Comparison of ENCODE assay signal across 14 mouse cellular contexts in the genomic region with DNA sequence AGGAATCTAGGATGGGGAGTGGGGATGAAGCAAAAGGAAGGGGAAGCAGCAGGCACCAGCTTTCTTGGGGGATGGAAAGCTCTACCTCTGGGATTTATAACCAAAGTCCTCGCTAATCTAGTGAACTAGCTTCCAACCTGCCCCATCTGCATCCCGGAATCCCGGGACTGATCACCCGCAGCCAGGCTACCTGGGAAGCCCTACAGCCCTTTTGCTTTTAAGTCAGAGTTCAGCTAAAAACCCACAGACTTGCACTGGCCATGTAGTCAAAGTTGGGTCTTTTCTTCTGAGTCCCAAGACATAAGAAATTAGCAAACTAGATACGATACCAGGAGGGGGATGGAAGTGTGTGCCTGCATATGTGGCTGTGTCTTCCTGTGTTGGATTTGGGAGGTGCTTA. TPM values are rescaled to one million over a fixed set of nuclear protein-coding genes. Genes with fewer than 3 reads are reported as not detected.
A peak's percentile ranks its signal among the peaks of the same experiment; 100 is the strongest.
DNase-seq lines count a peak whose midpoint lies in the region; ATAC-seq and TF ChIP-seq lines count a peak whose summit lies in the region.
"Had no signal": no experiment of that assay in that cellular context is flagged by ENCODE, and none has a peak within 500 bp of the region (broad histone marks: within the 10 kb centered on the region; RNA-seq: fewer than 3 reads in every experiment).

No protein-coding gene starts in this region.

- H3K4me1 ChIP-seq in forebrain, postnatal 0 days (ENCODE audit: insufficient read depth), result 0 out of 2 replicates have a peak, but pooled peaks cover 4% of the 10 kb centered on the region
- peaks cover 3% of the 10 kb centered on the region; the same call in 1 of the 2 replicates for H3K4me1 ChIP-seq in forebrain, embryonic 14.5 days (ENCODE audit: control insufficient read depth, insufficient read depth, low read length)
- H3K4me1 ChIP-seq in lung, embryonic 15.5 days, result peaks cover 69% of the 10 kb centered on the region
- peaks cover 39% of the 10 kb centered on the region for H3K4me1 ChIP-seq in intestine, embryonic 14.5 days (replicated peaks; ENCODE audit: control insufficient read depth, insufficient read depth, low read length)
- H3K4me1 ChIP-seq in neural tube, embryonic 13.5 days (replicated peaks), result peaks cover 54% of the 10 kb centered on the region
- H3K4me1 ChIP-seq in thymus, adult 2 months (replicated peaks; ENCODE audit: control insufficient read depth, insufficient read depth, low read length), result no peaks in the 10 kb centered on the region

- WGBS in forebrain, postnatal 0 days, result 8% methylated on average over 5 of the region's 5 CpGs
- 10% methylated on average over 5 of the region's 5 CpGs for WGBS in forebrain, embryonic 14.5 days
- WGBS in lung, embryonic 15.5 days, result 14% methylated on average over 5 of the region's 5 CpGs
- 14% methylated on average over 5 of the region's 5 CpGs for WGBS in intestine, embryonic 14.5 days
- WGBS in neural tube, embryonic 13.5 days, result 5% methylated on average over 5 of the region's 5 CpGs
- 25% methylated on average over 5 of the region's 5 CpGs for whole genome bisulfite sequencing in thymus, adult 2 months

- no peak for TF ChIP-seq CTCF in forebrain, postnatal 0 days (IDR thresholded peaks at IDR 0.05; ENCODE audit: low read depth)
- TF ChIP-seq CTCF in thymus, adult 2 months (IDR thresholded peaks at IDR 0.05; ENCODE audit: borderline replicate concordance, control insufficient read depth, extremely low read depth, insufficient read depth, low read length, poor library complexity), result no peak

- H3K4me2 ChIP-seq in forebrain, postnatal 0 days (ENCODE audit: low read depth), result 0 out of 2 replicates have a peak overlapping the region, but pooled peaks have one; percentile 8
- H3K4me2 ChIP-seq in forebrain, embryonic 14.5 days (ENCODE audit: low read length), result no peak overlapping the region
- H3K4me2 ChIP-seq in lung, embryonic 15.5 days, result peak overlapping the region; percentile 40; the same call in 1 of the 2 replicates
- H3K4me2 ChIP-seq in intestine, embryonic 14.5 days (ENCODE audit: low read length), result peak overlapping the region; percentile 48
- H3K4me2 ChIP-seq in neural tube, embryonic 13.5 days, result peak overlapping the region; percentile 31
- H3K4me2 ChIP-seq: forebrain, embryonic 12.5 days had no signal

- H3K9me3 ChIP-seq in forebrain, postnatal 0 days (ENCODE audit: low read length), result no peaks in the 10 kb centered on the region
- H3K9me3 ChIP-seq in forebrain, embryonic 14.5 days (replicated peaks; ENCODE audit: control insufficient read depth, low read length), result no peaks in the 10 kb centered on the region
- H3K9me3 ChIP-seq in lung, embryonic 15.5 days, result no peaks in the 10 kb centered on the region
- no peaks in the 10 kb centered on the region for H3K9me3 ChIP-seq in intestine, embryonic 14.5 days (ENCODE audit: control insufficient read depth, low read length)
- no peaks in the 10 kb centered on the region for H3K9me3 ChIP-seq in neural tube, embryonic 13.5 days
- H3K9me3 ChIP-seq: forebrain, embryonic 12.5 days had no signal

- no peak overlapping the region for H3K9ac ChIP-seq in forebrain, postnatal 0 days
- no peak overlapping the region for H3K9ac ChIP-seq in forebrain, embryonic 14.5 days (ENCODE audit: low read length)
- H3K9ac ChIP-seq in lung, embryonic 15.5 days, result no peak overlapping the region
- H3K9ac ChIP-seq in intestine, embryonic 14.5 days (ENCODE audit: low read length), result peak overlapping the region; percentile 13; the same call in 1 of the 2 replicates
- H3K9ac ChIP-seq in neural tube, embryonic 13.5 days, result 0 out of 2 replicates have a peak overlapping the region, but pooled peaks have one; percentile 22
- H3K9ac ChIP-seq: forebrain, embryonic 12.5 days had no signal

- peaks cover 47% of the 10 kb centered on the region for H3K27me3 ChIP-seq in forebrain, postnatal 0 days (ENCODE audit: insufficient read depth, low read length)
- peaks cover 52% of the 10 kb centered on the region for H3K27me3 ChIP-seq in forebrain, embryonic 14.5 days (replicated peaks; ENCODE audit: control insufficient read depth, insufficient read depth, low read length)
- peaks cover 53% of the 10 kb centered on the region for H3K27me3 ChIP-seq in lung, embryonic 15.5 days
- H3K27me3 ChIP-seq in intestine, embryonic 14.5 days (replicated peaks; ENCODE audit: control insufficient read depth, insufficient read depth, low read length), result peaks cover 41% of the 10 kb centered on the region
- peaks cover 52% of the 10 kb centered on the region for H3K27me3 ChIP-seq in neural tube, embryonic 13.5 days
- H3K27me3 ChIP-seq in thymus, adult 2 months (ENCODE audit: control insufficient read depth, insufficient read depth, low read length), result no peaks in the 10 kb centered on the region; the same call in 1 of the 2 replicates

- no peak for ATAC-seq in forebrain, postnatal 0 days
- ATAC-seq in forebrain, embryonic 14.5 days, result no peak
- ATAC-seq in lung, embryonic 15.5 days (ENCODE audit: borderline replicate concordance, extremely low read depth, low FRiP score, low TSS enrichment), result no peak
- no peak for ATAC-seq in intestine, embryonic 14.5 days (replicated peaks; ENCODE audit: low FRiP score, low TSS enrichment, low read depth)
- no peak for ATAC-seq in neural tube, embryonic 13.5 days (ENCODE audit: low read depth)
- ATAC-seq in activated CD4-positive, CD25-positive, alpha-beta regulatory T cell, adult 4 months, result no peak

- no peak overlapping the region for H3K4me3 ChIP-seq in forebrain, postnatal 0 days (ENCODE audit: low read depth, low read length)
- H3K4me3 ChIP-seq in forebrain, embryonic 14.5 days (ENCODE audit: low read depth, low read length), result no peak overlapping the region
- 0 out of 2 replicates have a peak overlapping the region, but pooled peaks have one; percentile 4 for H3K4me3 ChIP-seq in lung, embryonic 15.5 days
- H3K4me3 ChIP-seq in intestine, embryonic 14.5 days (ENCODE audit: low read depth, low read length), result peak overlapping the region; percentile 17; the same call in 1 of the 2 replicates
- H3K4me3 ChIP-seq in neural tube, embryonic 13.5 days, result no peak overlapping the region
- H3K4me3 ChIP-seq in thymus, adult 2 months (ENCODE audit: control insufficient read depth, insufficient read depth, low read length), result no peak overlapping the region
- H3K4me3 ChIP-seq: forebrain, embryonic 12.5 days; layer of hippocampus, adult 2 months had no signal

- no peaks in the 10 kb centered on the region for H3K36me3 ChIP-seq in forebrain, postnatal 0 days (ENCODE audit: insufficient read depth)
- H3K36me3 ChIP-seq in forebrain, embryonic 14.5 days (ENCODE audit: control insufficient read depth, insufficient read depth, low read length), result no peaks in the 10 kb centered on the region
- H3K36me3 ChIP-seq in lung, embryonic 15.5 days, result no peaks in the 10 kb centered on the region
- H3K36me3 ChIP-seq in intestine, embryonic 14.5 days (ENCODE audit: control insufficient read depth, insufficient read depth, low read length), result no peaks in the 10 kb centered on the region
- no peaks in the 10 kb centered on the region for H3K36me3 ChIP-seq in neural tube, embryonic 13.5 days
- H3K36me3 ChIP-seq in thymus, adult 2 months (ENCODE audit: control insufficient read depth, insufficient read depth, low read length), result no peaks in the 10 kb centered on the region
- H3K36me3 ChIP-seq: forebrain, embryonic 12.5 days had no signal

- no peak for DNase-seq in forebrain, postnatal 0 days
- DNase-seq in forebrain, embryonic 14.5 days (ENCODE audit: low spot score), result no peak
- DNase-seq in lung, adult 18-20 months, result no peak
- DNase-seq in intestine, embryonic 14.5 days (ENCODE audit: low spot score), result no peak
- no peak for DNase-seq in thymus, adult 2 months
- DNase-seq: gastrocnemius, postnatal 14 days; heart, postnatal 14 days; right cerebral cortex, postnatal 4 days; thymus, adult 18-20 months had no signal

- TF ChIP-seq POLR2A in thymus, adult 2 months (IDR thresholded peaks at IDR 0.05; ENCODE audit: control insufficient read depth, extremely low read depth, insufficient read depth, low read length, poor library complexity), result no peak

- H3K27ac ChIP-seq in forebrain, postnatal 0 days (ENCODE audit: low read depth, low read length), result no peak overlapping the region
- no peak overlapping the region for H3K27ac ChIP-seq in forebrain, embryonic 14.5 days (ENCODE audit: low read depth, low read length)
- no peak overlapping the region for H3K27ac ChIP-seq in lung, embryonic 15.5 days
- no peak overlapping the region for H3K27ac ChIP-seq in intestine, embryonic 14.5 days (ENCODE audit: low read depth)
- H3K27ac ChIP-seq in neural tube, embryonic 13.5 days (replicated peaks), result no peak overlapping the region
- H3K27ac ChIP-seq in thymus, adult 2 months (ENCODE audit: control insufficient read depth, insufficient read depth, low read length), result no peak overlapping the region
- H3K27ac ChIP-seq: forebrain, embryonic 12.5 days; layer of hippocampus, adult 2 months had no signal

RNA-seq across cellular contexts. Expression of a gene that starts 5.5 kb away (rescaled TPM):
- 32.2 and 37.8 TPM in 2 replicates for total RNA-seq in forebrain, postnatal 0 days (2014; rRNA removed)
- 15.6 and 18.0 TPM in 2 replicates for polyA plus RNA-seq in forebrain, postnatal 0 days (2015; fragmentation: Nextera tagmentation; extraction: Ambion mirVana)
- 10.3 and 13.7 TPM in 2 replicates for polyA plus RNA-seq in forebrain, embryonic 14.5 days (2014; fragmentation: Nextera tagmentation; extraction: Ambion mirVana)
- 10.0 and 10.9 TPM in 2 replicates for polyA plus RNA-seq in lung, embryonic 15.5 days (2015; fragmentation: Nextera tagmentation; extraction: Ambion mirVana)
- 23.9 and 25.1 TPM in 2 replicates for polyA plus RNA-seq in intestine, embryonic 14.5 days (2014; fragmentation: Nextera tagmentation; extraction: Ambion mirVana)
- polyA plus RNA-seq in neural tube, embryonic 13.5 days (2015; fragmentation: Nextera tagmentation; extraction: Ambion mirVana), result 43.1 and 44.9 TPM in 2 replicates
- polyA plus RNA-seq in activated CD4-positive, CD25-positive, alpha-beta regulatory T cell, adult 4 months (2017; shearing (Covaris generic)), result under 1 TPM in 1 of 2 experiments, not detected in 1; 0.77 TPM
- 0.44 and 0.52 TPM in 2 replicates for polyA plus RNA-seq in thymus, adult 2 months (2012; rRNA removed)

Comparison
In these comparisons a context has a peak if more than half of its experiments do, and no peak if none do; other contexts are left out.
1. H3K4me3 ChIP-seq: peak in lung, embryonic 15.5 days (single experiment) and intestine, embryonic 14.5 days (single experiment); none in forebrain, postnatal 0 days (single experiment), forebrain, embryonic 14.5 days (single experiment), neural tube, embryonic 13.5 days (single experiment) and thymus, adult 2 months (single experiment).
2. H3K9ac ChIP-seq: peak in intestine, embryonic 14.5 days (single experiment) and neural tube, embryonic 13.5 days (single experiment); none in forebrain, postnatal 0 days (single experiment), forebrain, embryonic 14.5 days (single experiment) and lung, embryonic 15.5 days (single experiment).